Mouse (Mus musculus): ENCODE results near the gene Aqr.

DNA sequence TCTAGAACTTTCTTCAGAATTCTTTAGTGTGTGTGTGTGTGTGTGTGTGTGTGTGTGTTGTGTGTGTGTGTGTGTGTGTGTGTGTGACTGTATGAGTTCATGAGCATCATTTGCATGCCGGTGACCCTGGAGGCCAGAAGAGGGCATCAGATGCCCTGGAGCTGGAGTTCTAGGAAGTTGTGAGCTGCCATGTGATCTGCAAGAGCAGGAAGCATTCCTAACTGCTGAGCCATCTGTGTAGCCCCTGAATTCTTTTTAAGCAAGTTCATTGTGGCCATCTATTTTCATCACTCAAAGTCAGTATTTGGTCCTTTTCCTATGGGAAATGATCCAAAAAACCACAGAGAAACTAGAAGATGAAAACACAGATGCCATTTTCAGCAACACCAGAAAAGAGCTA lies 92.1 kb downstream of the Aqr start:
- no peak for TF ChIP-seq CTCF (conservative IDR thresholded peaks at IDR 0.05; ENCODE audit: insufficient read depth, insufficient read length, low read depth, low read length)
- no peak for TF ChIP-seq POLR2A (IDR thresholded peaks at IDR 0.05; ENCODE audit: low read depth, low read length)

Data from kidney, adult 2 months (tissue).